Mouse (Mus musculus) ovary, adult 2 months (tissue): Measurements from ENCODE around the gene Nit2. TPM values are rescaled to one million over a fixed set of nuclear protein-coding genes. Genes with fewer than 3 reads are reported as not detected.

Experiments
- polyA plus RNA-seq: library from polyadenylated mRNA; depleted of rRNA; stranded (reverse); fragments of >200 nt; gene quantifications from 2 replicates; pipeline ENCODE4 v1.2.3, GENCODE M21; 2012; rRNA removed

The Nit2 gene
- polyA plus RNA-seq = 28.0 and 28.7 TPM in 2 replicates

DNA sequence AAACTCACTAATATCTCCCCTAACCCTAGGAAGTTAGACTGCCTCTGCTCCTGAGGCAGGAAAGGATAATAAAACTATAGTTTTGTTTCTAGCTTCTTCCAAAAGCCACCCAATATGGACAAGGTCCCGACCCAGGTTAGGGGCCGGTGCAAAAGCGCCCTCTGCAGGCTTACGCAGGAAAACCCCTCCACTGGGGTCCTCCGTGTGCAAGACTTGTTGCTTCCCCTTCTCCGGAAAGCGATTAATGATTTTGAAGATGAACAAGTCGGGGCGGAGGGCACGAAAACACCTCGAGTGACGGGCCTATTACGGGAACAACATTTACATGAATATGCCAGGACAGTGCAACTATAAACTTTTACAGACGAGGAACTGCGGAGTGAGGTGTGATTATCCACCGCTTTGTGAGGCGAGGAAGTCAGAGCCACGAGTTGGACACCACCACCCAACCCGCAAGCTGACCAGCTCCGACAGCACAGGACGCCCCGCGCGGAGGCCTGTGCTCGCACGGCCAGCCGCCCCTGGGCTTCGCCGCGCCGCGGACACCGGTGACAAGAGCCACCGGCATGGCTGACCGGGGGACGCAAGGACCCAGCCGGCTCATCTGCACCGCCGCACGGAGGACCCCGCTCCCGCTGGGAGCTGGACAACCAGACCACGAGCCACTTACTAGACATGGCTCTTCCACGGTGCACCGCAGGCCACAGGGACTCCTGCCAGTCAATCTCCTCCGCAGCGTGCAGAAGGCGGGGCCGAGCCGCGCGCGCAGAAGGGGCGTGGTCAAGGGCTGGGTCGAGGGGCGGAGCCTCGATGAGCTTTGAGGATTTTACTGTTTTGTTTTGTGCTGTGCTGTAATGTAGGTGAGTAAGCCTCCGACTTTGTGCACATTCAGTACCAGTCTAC is at the start of gene Nit2:
Nit2 (minus strand) TSS at position 731 of the 903 bp plus-strand sequence.

DNA sequence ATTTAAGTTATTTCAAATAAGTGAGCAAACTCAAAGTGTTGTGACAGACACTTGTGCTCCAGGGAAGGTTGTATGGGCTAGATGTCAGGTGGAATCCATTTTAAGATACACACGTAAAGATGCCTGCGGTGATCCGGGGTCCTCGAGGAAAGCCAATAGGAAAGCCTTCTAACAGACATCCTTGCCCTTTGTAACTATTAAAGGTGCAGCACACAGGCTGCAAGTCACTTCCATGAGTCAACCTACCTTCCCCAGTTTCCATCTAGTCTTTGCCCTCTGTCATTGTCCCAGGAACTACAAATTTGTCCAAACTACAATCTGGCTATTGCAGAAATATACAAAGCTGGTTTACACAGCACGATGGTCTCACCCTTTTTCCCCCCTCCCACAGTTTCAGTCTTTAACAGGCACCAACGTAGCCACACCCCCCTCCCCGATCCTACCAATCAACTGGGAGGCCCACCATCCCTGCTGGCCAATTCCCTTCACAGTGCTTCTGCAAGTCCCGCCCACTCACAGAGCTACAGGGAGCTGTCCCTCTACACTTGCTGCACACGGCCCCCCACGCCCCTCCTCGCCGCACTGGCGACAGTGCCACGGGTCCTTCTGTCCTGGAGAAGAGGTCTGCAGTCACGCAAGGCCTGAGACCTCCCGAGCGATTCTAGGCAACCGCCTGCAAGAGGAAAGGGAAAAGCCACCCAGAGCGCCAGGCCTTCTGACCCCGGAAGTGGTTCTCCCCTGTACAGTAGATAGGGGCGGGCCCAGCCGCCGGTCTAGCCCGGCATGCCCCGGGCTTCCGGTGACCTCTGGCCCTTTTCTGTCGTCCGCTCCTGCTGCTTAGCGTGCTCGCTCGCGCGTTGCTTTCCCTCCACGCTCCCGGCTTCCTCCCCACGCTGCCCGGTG is 46.0 kb downstream of the Nit2 start, which contains the start of gene Tomm70a:
Tomm70a (plus strand) TSS at position 791 of the 903 bp plus-strand sequence.

Other genes starting within 250 kb of the Nit2 start
- not detected in 2 replicates for gene Lnp1, start 239.3 kb downstream of the Nit2 start, polyA plus RNA-seq
- gene Tmem45a2, start 96.0 kb downstream of the Nit2 start, polyA plus RNA-seq = not detected in 2 replicates
- 14.3 and 19.0 TPM in 2 replicates for gene Tomm70a, start 45.6 kb downstream of the Nit2 start, polyA plus RNA-seq
- gene Tbc1d23, start 64.2 kb upstream of the Nit2 start, polyA plus RNA-seq = 12.4 and 16.2 TPM in 2 replicates
- gene Tmem30c, start 125.5 kb upstream of the Nit2 start, polyA plus RNA-seq = not detected in 2 replicates
- 4.2 and 5.9 TPM in 2 replicates for gene Filip1l, start 185.8 kb upstream of the Nit2 start, polyA plus RNA-seq